Mouse (Mus musculus): ENCODE data around the gene Rassf7.

DNA sequence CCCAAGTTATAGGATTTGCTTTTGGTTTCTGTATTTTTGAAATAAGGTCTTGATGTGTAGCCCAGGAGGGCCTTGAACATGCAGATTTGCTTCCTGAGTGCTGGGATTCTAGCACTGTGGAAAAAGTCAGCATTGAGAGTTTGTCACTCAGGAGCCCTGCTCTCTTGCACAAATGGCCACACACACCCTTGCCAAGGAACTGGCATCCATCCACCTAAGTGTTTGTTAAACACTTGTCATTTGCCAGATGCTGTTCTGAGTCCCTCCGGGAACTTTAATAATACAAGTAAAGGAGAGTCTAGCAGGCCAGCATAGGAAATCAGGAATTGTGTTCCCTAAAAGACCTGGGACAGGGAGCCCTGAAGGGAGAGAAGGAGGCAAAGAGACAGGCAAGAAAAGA is 46.4 kb upstream of the Rassf7 start:
- no peak for TF ChIP-seq MAX (IDR thresholded peaks at IDR 0.05; ENCODE audit: low read depth)
- TF ChIP-seq POLR2A (IDR thresholded peaks at IDR 0.05; ENCODE audit: insufficient read length, low read depth), result no peak
- TF ChIP-seq POLR2AphosphoS2 (IDR thresholded peaks at IDR 0.05; ENCODE audit: insufficient read length, low read depth), result no peak
- TF ChIP-seq CEBPB (IDR thresholded peaks at IDR 0.05; ENCODE audit: insufficient read depth, poor library complexity, severe bottlenecking), result no peak
- no peak for TF ChIP-seq USF1 (IDR thresholded peaks at IDR 0.05; ENCODE audit: low read depth)
- no peak for TF ChIP-seq MYOD1 (IDR thresholded peaks at IDR 0.05; ENCODE audit: control insufficient read depth in 1 of 3, insufficient read length in 2 of 3, low read depth in 2 of 3)
- TF ChIP-seq REST (IDR thresholded peaks at IDR 0.05; ENCODE audit: insufficient read depth, insufficient read length), result no peak
- no peak for TF ChIP-seq MYOG (IDR thresholded peaks at IDR 0.05; ENCODE audit: control insufficient read depth in 1 of 3, insufficient read depth in 1 of 3, insufficient read length in 2 of 3, low read depth in 2 of 3)
- no peak for TF ChIP-seq TCF3 (IDR thresholded peaks at IDR 0.05; ENCODE audit: insufficient read length, low read depth)
